Mouse (Mus musculus) right cerebral cortex, postnatal 10 days (tissue): ENCODE measurements at regions not wholly inside any gene's neighbourhood (a gene's known extent, or its start where the extent isn't known, plus 50 kb on each side); places are given as distances from the start of the nearest gene placed in this dataset.
"Not testable (repeated sequence)": the region's sequence is repeated elsewhere in the genome, so short reads cannot be mapped to it uniquely, and the experiment has no call there.

ENCODE experiments used
- DNase-seq, 2 experiments: peaks; one replicate each; pipeline ENCODE4 v3.0.0; 2021; ENCODE audit warnings: low spot score in 2 of 2

GRCm38 (mm10) chr2:147307488-147308386 is 54.0 kb upstream of the Pax1 start:
- DNase-seq: peak; percentile 80 to 87

- no peak for DNase-seq
Measured at GRCm38 (mm10) chr2:147306728-147307127, 55.0 kb upstream of the Pax1 start.

- peak; percentile 44 to 55 for DNase-seq
Measured at GRCm38 (mm10) chr2:147305262-147305661, 56.5 kb upstream of the Pax1 start.

GRCm38 (mm10) chr2:147300503-147300902 is 61.2 kb upstream of the Pax1 start:
- DNase-seq: no peak

GRCm38 (mm10) chr2:147299359-147299758 is 62.4 kb upstream of the Pax1 start:
- no peak for DNase-seq

- peak; percentile 93 to 95 for DNase-seq
Measured at GRCm38 (mm10) chr2:147298499-147298896, 63.2 kb upstream of the Pax1 start.

- DNase-seq: peak; percentile 27 to 44
Measured at GRCm38 (mm10) chr2:147297876-147298498, 63.7 kb upstream of the Pax1 start.

GRCm38 (mm10) chr2:147294926-147295325 is 66.8 kb upstream of the Pax1 start:
- not testable (repeated sequence) for DNase-seq

GRCm38 (mm10) chr2:147293294-147293688 is 68.4 kb upstream of the Pax1 start:
- no peak for DNase-seq

- DNase-seq: no peak
Measured at GRCm38 (mm10) chr2:147292387-147293293, 69.1 kb upstream of the Pax1 start.

- DNase-seq: no peak
Measured at GRCm38 (mm10) chr2:147283390-147283789, 78.3 kb upstream of the Pax1 start.

- DNase-seq: no peak
Measured at GRCm38 (mm10) chr2:147277636-147278035, 83.6 kb upstream of the Nkx2-2 start.

GRCm38 (mm10) chr2:147269171-147269570 is 75.1 kb upstream of the Nkx2-2 start:
- no peak for DNase-seq

- no peak for DNase-seq
Measured at GRCm38 (mm10) chr2:147267901-147268300, 73.9 kb upstream of the Nkx2-2 start.

GRCm38 (mm10) chr2:147267257-147267656 is 73.2 kb upstream of the Nkx2-2 start:
- no peak for DNase-seq

- DNase-seq: peak; percentile 29 to 57
Measured at GRCm38 (mm10) chr2:147256696-147257095, 62.7 kb upstream of the Nkx2-2 start.

GRCm38 (mm10) chr2:147254944-147255343 is 60.9 kb upstream of the Nkx2-2 start:
- no peak for DNase-seq

GRCm38 (mm10) chr2:147254137-147254536 is 60.1 kb upstream of the Nkx2-2 start:
- peak; percentile 35 to 37 for DNase-seq

GRCm38 (mm10) chr2:147247981-147248514 is 54.0 kb upstream of the Nkx2-2 start:
- no peak for DNase-seq

GRCm38 (mm10) chr2:147247238-147247637 is 53.2 kb upstream of the Nkx2-2 start:
- no peak for DNase-seq

- no peak for DNase-seq
Measured at GRCm38 (mm10) chr2:147244406-147244805, 50.4 kb upstream of the Nkx2-2 start.
